25 mouse cellular contexts compared by ENCODE assay signal in the genomic region with DNA sequence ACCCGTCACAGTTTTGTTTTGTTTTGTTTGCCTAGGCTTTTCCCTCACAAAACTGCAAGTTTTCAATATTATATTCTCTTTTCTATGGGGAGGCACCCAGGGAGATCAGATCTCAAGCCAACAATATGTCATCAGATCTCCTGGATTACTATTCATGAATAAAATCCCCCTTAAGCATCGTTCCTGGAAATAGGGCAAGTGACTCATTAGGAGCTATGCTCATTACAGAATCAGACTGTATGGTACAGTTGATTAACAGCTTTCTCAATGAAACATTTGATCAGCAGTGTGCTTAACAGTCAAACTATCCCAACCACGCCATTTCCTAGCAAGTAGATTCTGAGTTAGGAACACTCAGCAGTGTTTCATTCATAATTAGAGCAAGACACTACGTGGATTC. TPM values are rescaled to one million over a fixed set of nuclear protein-coding genes. Genes with fewer than 3 reads are reported as not detected.
DNase-seq lines count a peak whose midpoint lies in the region; ATAC-seq and TF ChIP-seq lines count a peak whose summit lies in the region.
"Had no signal": no experiment of that assay in that cellular context is flagged by ENCODE, and none has a peak within 500 bp of the region (broad histone marks: within the 10 kb centered on the region; RNA-seq: fewer than 3 reads in every experiment).

No protein-coding gene starts in this region.

- TF ChIP-seq CTCF in forebrain, postnatal 0 days (IDR thresholded peaks at IDR 0.05; ENCODE audit: low read depth): no peak
- TF ChIP-seq CTCF in brain, embryonic 14.5 days (IDR thresholded peaks at IDR 0.05; ENCODE audit: borderline replicate concordance, extremely low read depth, insufficient read depth, insufficient read length): no peak

- WGBS in forebrain, embryonic 14.5 days: 32% methylated on average over 4 of the region's 4 CpGs
- WGBS in forebrain, postnatal 0 days: 31% methylated on average over 4 of the region's 4 CpGs

- H3K27ac ChIP-seq in forebrain, embryonic 14.5 days (ENCODE audit: low read depth, low read length): no peak overlapping the region
- no peak overlapping the region for H3K27ac ChIP-seq in forebrain, postnatal 0 days (ENCODE audit: low read depth, low read length)
- H3K27ac ChIP-seq: heart, embryonic 15.5 days; hindbrain, embryonic 10.5 days; hindbrain, embryonic 13.5 days; intestine, embryonic 15.5 days had no signal

- H3K27me3 ChIP-seq in forebrain, embryonic 14.5 days (replicated peaks; ENCODE audit: control insufficient read depth, insufficient read depth, low read length): no peaks in the 10 kb centered on the region
- H3K27me3 ChIP-seq in forebrain, postnatal 0 days (ENCODE audit: insufficient read depth, low read length): no peaks in the 10 kb centered on the region
- H3K27me3 ChIP-seq: heart, embryonic 12.5 days; heart, embryonic 15.5 days; hindbrain, embryonic 13.5 days; intestine, embryonic 15.5 days; Patski had no signal

- no peak for TF ChIP-seq POLR2A in brain, embryonic 14.5 days (IDR thresholded peaks at IDR 0.05; ENCODE audit: borderline replicate concordance, extremely low read depth, insufficient read depth, insufficient read length, poor library complexity, severe bottlenecking)

- no peaks in the 10 kb centered on the region for H3K9me3 ChIP-seq in forebrain, embryonic 14.5 days (replicated peaks; ENCODE audit: control insufficient read depth, low read length)
- no peaks in the 10 kb centered on the region for H3K9me3 ChIP-seq in forebrain, postnatal 0 days (ENCODE audit: low read length)
- H3K9me3 ChIP-seq: heart, embryonic 15.5 days; hindbrain, embryonic 10.5 days; hindbrain, embryonic 13.5 days; intestine, embryonic 15.5 days had no signal

- peak; percentile 65 for DNase-seq in forebrain, embryonic 14.5 days (ENCODE audit: low spot score)
- no peak for DNase-seq in forebrain, postnatal 0 days
- DNase-seq in retina, postnatal 1 day: peak; percentile 39
- no peak for DNase-seq in retina, embryonic 14.5 days (ENCODE audit: low spot score)
- peak; percentile 68 for DNase-seq in brain, embryonic 14.5 days (ENCODE audit: low read depth)
- DNase-seq in lung, adult 18-20 months: no peak
- DNase-seq: adrenal gland, postnatal 10 days; adrenal gland, postnatal 36 days; cerebellum, adult 11-12 months; cerebellum, postnatal 10 days; cerebellum, postnatal 36 days; gastrocnemius, postnatal 25 days; heart, adult 18-20 months; heart, postnatal 10 days; heart, postnatal 36 days; kidney, adult 11 months; kidney, adult 8-10 months had no signal

- peaks cover 8% of the 10 kb centered on the region; the same call in 1 of the 2 replicates for H3K4me1 ChIP-seq in forebrain, embryonic 14.5 days (ENCODE audit: control insufficient read depth, insufficient read depth, low read length)
- H3K4me1 ChIP-seq in forebrain, postnatal 0 days (ENCODE audit: insufficient read depth): no peaks in the 10 kb centered on the region
- H3K4me1 ChIP-seq: hindbrain, embryonic 13.5 days had no signal

- peak; percentile 44 for ATAC-seq in forebrain, embryonic 14.5 days
- ATAC-seq in forebrain, postnatal 0 days: no peak
- ATAC-seq: CD4-positive, CD25-positive, alpha-beta regulatory T cell, adult 4 months; hindbrain, embryonic 16.5 days; intestine, embryonic 15.5 days; Patski had no signal

- H3K4me3 ChIP-seq in forebrain, embryonic 14.5 days (ENCODE audit: low read depth, low read length): no peak overlapping the region
- no peak overlapping the region for H3K4me3 ChIP-seq in forebrain, postnatal 0 days (ENCODE audit: low read depth, low read length)
- H3K4me3 ChIP-seq: heart, embryonic 12.5 days; heart, embryonic 15.5 days; hindbrain, embryonic 10.5 days; hindbrain, embryonic 13.5 days; intestine, embryonic 15.5 days had no signal

- H3K9ac ChIP-seq in forebrain, embryonic 14.5 days (ENCODE audit: low read length): no peak overlapping the region
- H3K9ac ChIP-seq in forebrain, postnatal 0 days: no peak overlapping the region
- H3K9ac ChIP-seq: heart, embryonic 12.5 days; heart, embryonic 15.5 days; hindbrain, embryonic 13.5 days; intestine, embryonic 15.5 days had no signal

- H3K36me3 ChIP-seq in forebrain, embryonic 14.5 days (ENCODE audit: control insufficient read depth, insufficient read depth, low read length): no peaks in the 10 kb centered on the region
- H3K36me3 ChIP-seq in forebrain, postnatal 0 days (ENCODE audit: insufficient read depth): no peaks in the 10 kb centered on the region
- H3K36me3 ChIP-seq: heart, embryonic 12.5 days; heart, embryonic 15.5 days; hindbrain, embryonic 10.5 days; hindbrain, embryonic 13.5 days; intestine, embryonic 15.5 days had no signal

- H3K4me2 ChIP-seq in forebrain, embryonic 14.5 days (ENCODE audit: low read length): no peak overlapping the region
- H3K4me2 ChIP-seq in forebrain, postnatal 0 days (ENCODE audit: low read depth): no peak overlapping the region
- H3K4me2 ChIP-seq: heart, embryonic 12.5 days; heart, embryonic 15.5 days; hindbrain, embryonic 13.5 days; intestine, embryonic 15.5 days had no signal

RNA-seq across cellular contexts. Expression of a gene that starts 7.5 kb away (rescaled TPM):
- polyA plus RNA-seq in forebrain, embryonic 14.5 days (2014; fragmentation: Nextera tagmentation; extraction: Ambion mirVana): 28.1 and 37.7 TPM in 2 replicates
- 67.2 and 83.3 TPM in 2 replicates for total RNA-seq in forebrain, postnatal 0 days (2014; rRNA removed)
- 30.5 and 43.3 TPM in 2 replicates for polyA plus RNA-seq in forebrain, postnatal 0 days (2015; fragmentation: Nextera tagmentation; extraction: Ambion mirVana)
- polyA plus RNA-seq in brain, embryonic 14.5 days (2012; rRNA removed): 35.8 and 59.9 TPM in 2 replicates

RNA-seq across cellular contexts. Expression of a gene that starts 47.0 kb away (rescaled TPM):
- polyA plus RNA-seq in forebrain, embryonic 14.5 days (2014; fragmentation: Nextera tagmentation; extraction: Ambion mirVana): 21.8 and 22.4 TPM in 2 replicates
- total RNA-seq in forebrain, postnatal 0 days (2014; rRNA removed): 35.2 and 36.1 TPM in 2 replicates
- 18.4 and 19.1 TPM in 2 replicates for polyA plus RNA-seq in forebrain, postnatal 0 days (2015; fragmentation: Nextera tagmentation; extraction: Ambion mirVana)
- 47.4 and 65.0 TPM in 2 replicates for polyA plus RNA-seq in brain, embryonic 14.5 days (2012; rRNA removed)

Comparison
In these comparisons a context has a peak if more than half of its experiments do, and no peak if none do; other contexts are left out.
1. DNase-seq: peak in forebrain, embryonic 14.5 days (single experiment), retina, postnatal 1 day (single experiment) and brain, embryonic 14.5 days (single experiment); none in forebrain, postnatal 0 days (single experiment), retina, embryonic 14.5 days (single experiment) and lung, adult 18-20 months (0 of 2).